Mouse (Mus musculus) ES-E14 (cell line): ENCODE results near the gene Txndc11.

Experiments used
- CHD2 ChIP-seq: IDR thresholded peaks from 2 replicates; pipeline ENCODE4 v1.6.1; 2014; ENCODE audit warnings: mild to moderate bottlenecking, low read depth, low read length, inconsistent platforms
- HCFC1 ChIP-seq: IDR thresholded peaks from 2 replicates; pipeline ENCODE4 v1.6.1; 2012; ENCODE audit warnings: low read length, inconsistent platforms, borderline replicate concordance; ENCODE audit not compliant: insufficient read depth
- MAFK ChIP-seq: IDR thresholded peaks from 2 replicates; pipeline ENCODE4 v1.6.1; 2014; ENCODE audit warnings: mild to moderate bottlenecking, low read depth, low read length, inconsistent platforms; ENCODE audit not compliant: insufficient read depth
- ZC3H11A ChIP-seq: IDR thresholded peaks from 2 replicates; pipeline ENCODE4 v1.6.1; 2012; ENCODE audit warnings: low read depth, mild to moderate bottlenecking, inconsistent platforms, low read length, borderline replicate concordance
- ZNF384 ChIP-seq: IDR thresholded peaks from 2 replicates; pipeline ENCODE4 v1.6.1; 2012; ENCODE audit warnings: low read depth, low read length, inconsistent platforms

DNA sequence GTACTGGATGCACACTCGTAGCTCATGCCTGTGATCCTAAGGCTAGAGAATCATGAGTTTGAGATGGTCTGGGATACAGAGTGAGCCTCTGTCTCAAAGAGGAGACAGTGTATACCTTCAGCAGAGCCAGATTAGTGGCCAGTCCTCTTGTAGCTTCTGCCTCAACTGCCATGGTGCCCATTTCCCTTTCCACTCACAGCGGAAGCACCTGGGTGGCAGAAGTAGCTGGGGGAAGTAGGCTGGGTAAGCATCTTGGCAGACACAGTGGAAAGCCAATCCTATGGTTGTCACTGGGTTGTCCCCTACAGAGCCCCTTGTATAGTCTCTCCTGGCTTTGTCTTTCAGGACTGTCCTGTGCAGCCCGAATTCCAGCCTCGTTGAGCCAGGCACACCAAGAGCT, 62.6 kb downstream of the Txndc11 start:
- TF ChIP-seq HCFC1 (no peak), ZC3H11A (no peak), CHD2 (no peak), ZNF384 (no peak), MAFK (no peak)
